Mouse (Mus musculus) myocyte (in vitro differentiated cells): ENCODE data around the gene Olfr221. TPM values are rescaled to one million over a fixed set of nuclear protein-coding genes. Genes with fewer than 3 reads are reported as not detected.

Experiments
- H3K27me3 ChIP-seq: one replicate; pipeline ENCODE4 v1.6.1; 2011; ENCODE audit not compliant: control insufficient read depth, insufficient read depth, insufficient read length
- H3K36me3 ChIP-seq: one replicate; pipeline ENCODE4 v1.6.1; 2011; ENCODE audit not compliant: control insufficient read depth, insufficient read depth
- H3K4me2 ChIP-seq: one replicate; pipeline ENCODE4 v1.6.1; 2011; ENCODE audit warnings: low read depth, control low read depth
- H3K4me3 ChIP-seq: one replicate; pipeline ENCODE4 v1.5.1; 2011; ENCODE audit warnings: mild to moderate bottlenecking, control low read depth, moderate library complexity
- H3K79me2 ChIP-seq: one replicate; pipeline ENCODE4 v1.6.1; 2011; ENCODE audit not compliant: control insufficient read depth, insufficient read depth
- H3ac ChIP-seq: one replicate; pipeline ENCODE4 v1.6.1; 2011; ENCODE audit not compliant: control insufficient read depth, insufficient read length
- CEBPB ChIP-seq: IDR thresholded peaks from 2 replicates; pipeline ENCODE4 v1.6.1; 2011; ENCODE audit warnings: mild to moderate bottlenecking, moderate library complexity; ENCODE audit not compliant: poor library complexity, insufficient read depth, severe bottlenecking
- E2F4 ChIP-seq: IDR thresholded peaks from one replicate; pipeline ENCODE4 v1.6.1; 2011; ENCODE audit warnings: mild to moderate bottlenecking, control low read depth, moderate library complexity; ENCODE audit not compliant: insufficient read depth
- MAX ChIP-seq: IDR thresholded peaks from one replicate; pipeline ENCODE4 v1.6.1; 2011; ENCODE audit warnings: low read depth, mild to moderate bottlenecking, control low read depth
- MYOD1 ChIP-seq, 3 experiments: IDR thresholded peaks; one replicate each; pipeline ENCODE4 v1.6.1; 2011; ENCODE audit warnings: control low read depth in 2 of 3, low read depth in 2 of 3, mild to moderate bottlenecking in 2 of 3, moderate library complexity in 1 of 3; ENCODE audit not compliant: insufficient read length in 2 of 3, control insufficient read depth in 1 of 3
- MYOG ChIP-seq, 3 experiments: IDR thresholded peaks; one replicate each; pipeline ENCODE4 v1.6.1; 2011; ENCODE audit warnings: control low read depth in 2 of 3, low read depth in 2 of 3, mild to moderate bottlenecking in 2 of 3; ENCODE audit not compliant: insufficient read length in 2 of 3, control insufficient read depth in 1 of 3, insufficient read depth in 1 of 3
- POLR2A ChIP-seq: IDR thresholded peaks from one replicate; pipeline ENCODE4 v1.6.1; 2011; ENCODE audit warnings: low read depth, mild to moderate bottlenecking, control low read depth, moderate library complexity; ENCODE audit not compliant: insufficient read length
- POLR2AphosphoS2 ChIP-seq: IDR thresholded peaks from one replicate; pipeline ENCODE4 v1.6.1; 2011; ENCODE audit warnings: low read depth, control low read depth; ENCODE audit not compliant: insufficient read length
- REST ChIP-seq: IDR thresholded peaks from one replicate; pipeline ENCODE4 v1.6.1; 2011; ENCODE audit warnings: mild to moderate bottlenecking, control low read depth, moderate library complexity; ENCODE audit not compliant: insufficient read depth, insufficient read length
- SRF ChIP-seq: IDR thresholded peaks from one replicate; pipeline ENCODE4 v1.6.1; 2011; ENCODE audit warnings: low read depth; ENCODE audit not compliant: control insufficient read depth, insufficient read length
- TCF12 ChIP-seq: IDR thresholded peaks from one replicate; pipeline ENCODE4 v1.6.1; 2011; ENCODE audit warnings: mild to moderate bottlenecking, control low read depth; ENCODE audit not compliant: poor library complexity, insufficient read depth, severe bottlenecking
- TCF3 ChIP-seq: IDR thresholded peaks from one replicate; pipeline ENCODE4 v1.6.1; 2011; ENCODE audit warnings: low read depth, control low read depth; ENCODE audit not compliant: insufficient read length
- USF1 ChIP-seq: IDR thresholded peaks from one replicate; pipeline ENCODE4 v1.6.1; 2011; ENCODE audit warnings: low read depth, mild to moderate bottlenecking, control low read depth, moderate library complexity
- polyA plus RNA-seq: library from polyadenylated mRNA; unstranded; fragments of >200 nt; fragmentation: generic; extraction: Trizol; gene quantifications from one replicate; pipeline ENCODE4 v1.2.1, GENCODE M21; 2012; ENCODE audit warnings: missing spikeins

Olfr221 gene
- polyA plus RNA-seq, 1 experiment, result not detected

- H3K36me3 ChIP-seq, result no peaks in the 10 kb centered on the region
- no peak overlapping the region for H3ac ChIP-seq
- no peaks in the 10 kb centered on the region for H3K79me2 ChIP-seq
- H3K4me3 ChIP-seq, result peak overlapping the region; percentile 14
- TF ChIP-seq MYOD1 (IDR thresholded peaks at IDR 0.05; ENCODE audit: control insufficient read depth in 1 of 3, insufficient read length in 2 of 3, low read depth in 2 of 3), result no peak
- TF ChIP-seq POLR2A, result peak; percentile 62
- TF ChIP-seq POLR2AphosphoS2, result peak; percentile 60
- H3K4me2 ChIP-seq, result peak overlapping the region; percentile 97
- no peaks in the 10 kb centered on the region for H3K27me3 ChIP-seq
Observed at GRCm38 (mm10) chr14:52022709-52023459, 19.4 kb downstream of the Olfr221 start.

GRCm38 (mm10) chr14:52022244-52022708 is 20.0 kb downstream of the Olfr221 start:
- no peak overlapping the region for H3ac ChIP-seq
- no peaks in the 10 kb centered on the region for H3K36me3 ChIP-seq
- no peaks in the 10 kb centered on the region for H3K27me3 ChIP-seq
- no peaks in the 10 kb centered on the region for H3K79me2 ChIP-seq
- TF ChIP-seq MYOD1 (IDR thresholded peaks at IDR 0.05; ENCODE audit: control insufficient read depth in 1 of 3, insufficient read length in 2 of 3, low read depth in 2 of 3) (no peak), POLR2A (no peak)
- H3K4me3 ChIP-seq, result peak overlapping the region; percentile 14
- peak overlapping the region; percentile 97 for H3K4me2 ChIP-seq

GRCm38 (mm10) chr14:52021568-52022212 is 20.6 kb downstream of the Olfr221 start:
- TF ChIP-seq MAX, result no peak
- TF ChIP-seq TCF12, result no peak
- TF ChIP-seq MYOD1 (IDR thresholded peaks at IDR 0.05; ENCODE audit: control insufficient read depth in 1 of 3, insufficient read length in 2 of 3, low read depth in 2 of 3), result no peak
- no peak for TF ChIP-seq SRF
- TF ChIP-seq REST, result no peak
- no peak for TF ChIP-seq POLR2A
- TF ChIP-seq E2F4, result no peak
- TF ChIP-seq CEBPB, result no peak
- Histone ChIP-seq H3ac (no peak overlapping the region), H3K79me2 (no peaks in the 10 kb centered on the region), H3K4me3 (no peak overlapping the region), H3K36me3 (no peaks in the 10 kb centered on the region), H3K27me3 (no peaks in the 10 kb centered on the region), H3K4me2 (no peak overlapping the region)

- Histone ChIP-seq H3ac (no peak overlapping the region), H3K4me2 (peak overlapping the region; percentile 93), H3K4me3 (peak overlapping the region; percentile 53), H3K27me3 (no peaks in the 10 kb centered on the region), H3K36me3 (no peaks in the 10 kb centered on the region), H3K79me2 (no peaks in the 10 kb centered on the region)
- no peak for TF ChIP-seq REST
- TF ChIP-seq POLR2A, result no peak
Observed at GRCm38 (mm10) chr14:52021138-52021529, 21.1 kb downstream of the Olfr221 start.

- Histone ChIP-seq H3K36me3 (no peaks in the 10 kb centered on the region), H3ac (peak within 1 kb of the TSS; percentile 82), H3K79me2 (no peaks in the 10 kb centered on the region), H3K4me3 (peak within 1 kb of the TSS; percentile 53), H3K4me2 (peak within 1 kb of the TSS; percentile 93), H3K27me3 (no peaks in the 10 kb centered on the region)
- TF ChIP-seq REST (no peak), SRF (no peak), POLR2A (peak; percentile 82), CEBPB (no peak), TCF3 (no peak), E2F4 (no peak), USF1 (no peak), MYOD1 (IDR thresholded peaks at IDR 0.05; ENCODE audit: control insufficient read depth in 1 of 3, insufficient read length in 2 of 3, low read depth in 2 of 3) (peak in 2 of 3 experiments; percentile 31 to 58), TCF12 (no peak), MAX (no peak), MYOG (IDR thresholded peaks at IDR 0.05; ENCODE audit: control insufficient read depth in 1 of 3, insufficient read depth in 1 of 3, insufficient read length in 2 of 3, low read depth in 2 of 3) (peak in 1 of 3 experiments; percentile 31), POLR2AphosphoS2 (peak; percentile 78)
Observed at GRCm38 (mm10) chr14:52020486-52021137, 21.6 kb downstream of the Olfr221 start, which contains the start of gene Zfp219. Gene Zfp219 (minus strand): TSS chr14:52020733.
